Mouse (Mus musculus) brain, embryonic 18.5 days (tissue): ENCODE data around the gene Abhd17c.
"Not testable (repeated sequence)": the region's sequence is repeated elsewhere in the genome, so short reads cannot be mapped to it uniquely, and the experiment has no call there.

Experiments used
- DNase-seq: peaks from one replicate; pipeline ENCODE4 v3.0.0-alpha.2; 2012; ENCODE audit warnings: low read depth, low spot score

Gene Abhd17c

DNA sequence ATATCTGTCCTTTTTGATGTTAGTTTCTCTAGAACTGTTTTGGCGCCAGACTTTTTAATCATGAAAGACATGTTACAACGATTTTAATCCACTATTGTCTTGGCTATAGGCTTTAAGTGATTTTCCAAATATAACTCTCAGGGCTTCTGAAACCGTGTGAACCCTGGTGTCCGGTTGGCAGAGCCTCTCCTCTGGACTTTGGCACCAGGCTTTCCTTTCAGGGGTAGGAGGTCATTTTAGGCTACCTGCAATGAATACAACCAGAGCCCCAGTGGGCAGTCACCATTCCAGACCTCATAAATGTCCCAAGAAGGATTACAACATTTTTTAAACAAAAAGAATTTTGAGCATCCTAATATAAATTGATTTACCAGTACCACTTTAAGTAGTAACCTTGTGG lies 1.1 kb upstream of the Abhd17c start:
- no peak for DNase-seq

DNA sequence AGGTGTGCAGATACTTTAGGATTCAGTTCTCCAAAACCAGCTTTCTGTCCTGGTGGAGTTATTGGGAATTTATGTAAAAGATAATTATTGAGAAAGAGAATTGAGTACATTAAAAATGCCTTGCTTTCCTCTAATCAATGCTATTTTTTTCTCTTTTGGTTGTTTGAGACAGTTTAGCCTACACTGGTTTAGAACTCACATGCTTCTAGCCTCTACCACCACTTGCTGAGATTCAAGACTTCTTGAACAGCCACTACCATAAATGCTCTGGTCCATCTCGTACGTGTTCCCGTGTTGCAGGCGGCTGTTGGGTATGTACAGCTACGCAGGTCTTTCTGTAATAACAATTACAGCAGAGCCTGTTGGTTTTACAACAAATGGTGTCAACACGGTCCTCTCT lies 681 bp upstream of the Abhd17c start:
- DNase-seq: no peak

DNA sequence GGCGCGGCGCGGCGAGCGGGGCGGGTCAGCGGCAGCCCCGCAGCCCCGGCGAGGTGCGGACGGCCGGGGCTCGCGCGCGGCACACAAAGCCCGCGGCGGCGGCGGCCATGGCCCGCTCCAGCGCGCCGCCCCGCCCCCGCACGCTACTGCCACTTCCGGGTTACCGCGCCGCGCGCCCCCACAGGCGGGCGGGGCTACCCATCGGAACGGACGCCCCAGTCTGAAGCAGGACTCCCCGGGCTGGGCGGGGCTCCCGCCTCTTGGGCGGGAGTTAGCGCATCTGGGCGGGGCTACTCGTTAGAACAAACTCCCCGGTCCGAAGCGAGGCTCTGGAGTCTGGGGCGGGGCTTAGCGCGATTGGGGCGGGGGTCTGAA lies 254 bp upstream of the Abhd17c start:
- peak; percentile 88 for DNase-seq

DNA sequence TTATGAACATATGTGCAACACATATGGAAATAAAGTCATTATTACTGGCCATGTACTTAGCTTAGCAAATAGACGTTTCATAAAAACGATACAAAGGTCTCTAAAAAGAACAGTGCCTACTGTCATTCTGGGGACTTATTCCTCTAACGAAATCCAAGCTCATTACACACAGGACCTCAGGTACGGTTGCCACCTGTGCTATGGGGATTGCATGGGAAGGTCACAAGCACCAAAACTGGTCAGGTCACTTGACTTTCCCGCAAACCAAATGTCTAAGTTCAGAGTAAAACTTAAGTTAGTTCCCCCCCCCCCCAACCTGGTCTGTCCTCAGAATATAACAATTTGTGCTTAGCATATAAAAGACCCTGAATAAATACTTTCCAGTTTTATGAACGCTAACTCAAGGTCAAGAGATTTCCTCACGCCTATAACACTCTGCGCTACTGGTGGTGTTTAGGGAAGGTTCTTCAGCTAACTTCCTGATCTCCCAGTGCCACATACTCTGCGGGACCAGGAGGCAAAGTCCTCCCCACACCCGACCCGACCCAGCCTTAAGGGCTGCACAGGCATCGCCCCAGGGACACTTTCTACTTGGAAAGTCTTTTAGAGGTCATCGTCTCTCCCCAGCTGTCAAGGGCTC lies 1.2 kb downstream of the Abhd17c start:
- DNase-seq: no peak

DNA sequence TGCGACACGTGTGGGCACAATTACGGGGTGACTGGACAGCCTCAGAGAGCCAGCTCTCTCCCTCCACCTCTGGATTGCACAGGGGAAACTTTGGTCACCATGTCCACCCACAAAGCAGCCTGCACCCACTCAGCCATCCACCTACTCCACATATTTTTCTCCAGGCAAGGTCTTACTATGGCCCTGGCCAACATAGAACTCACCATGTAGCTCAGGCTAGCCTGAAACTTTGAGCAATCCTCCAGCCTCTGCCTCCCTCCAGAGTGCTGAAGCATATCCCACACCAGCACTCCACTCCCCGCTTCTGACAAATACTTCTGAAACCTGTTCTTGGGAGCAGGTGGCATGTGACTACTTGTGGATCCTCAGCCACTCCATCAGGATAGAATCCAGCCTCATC lies 1.9 kb downstream of the Abhd17c start:
- DNase-seq: no peak

DNA sequence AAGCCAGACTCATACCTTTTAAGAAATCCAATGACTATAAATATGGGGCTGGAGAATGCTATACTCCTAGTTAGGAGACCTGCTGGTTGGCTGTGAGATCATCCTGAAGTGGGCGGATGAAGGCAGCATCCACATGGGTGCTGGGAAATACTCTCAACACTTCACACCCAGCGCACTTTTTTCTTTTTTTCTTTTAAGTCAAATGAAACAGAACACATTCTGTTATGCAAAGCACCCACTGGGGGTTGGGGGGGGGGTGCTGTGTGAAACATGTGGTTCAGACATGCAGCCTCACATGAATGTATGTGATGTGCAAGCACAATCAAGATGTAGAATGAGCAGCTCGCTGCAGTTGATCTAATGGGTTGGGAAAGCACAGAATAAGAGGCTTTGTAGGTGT lies 2.8 kb downstream of the Abhd17c start:
- DNase-seq: no peak

DNA sequence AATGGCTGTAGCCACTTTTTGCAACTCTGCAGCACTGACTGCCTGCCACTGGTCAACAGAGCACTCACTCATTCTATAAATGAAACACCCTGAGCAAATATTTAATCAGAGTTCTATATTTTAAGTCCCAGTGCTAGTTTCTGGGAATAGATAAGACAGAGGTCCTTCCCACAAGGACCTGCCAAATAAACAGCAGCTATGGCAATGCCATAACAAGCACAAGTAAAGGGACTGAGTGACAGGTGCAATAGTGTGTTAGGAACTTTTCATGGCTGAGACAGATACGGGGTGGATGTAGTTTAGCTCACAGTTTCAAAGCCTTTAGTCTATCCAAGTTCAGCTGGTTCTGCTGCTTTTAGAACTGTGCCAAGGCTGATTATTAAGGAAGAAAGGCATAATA lies 3.9 kb downstream of the Abhd17c start:
- no peak for DNase-seq

DNA sequence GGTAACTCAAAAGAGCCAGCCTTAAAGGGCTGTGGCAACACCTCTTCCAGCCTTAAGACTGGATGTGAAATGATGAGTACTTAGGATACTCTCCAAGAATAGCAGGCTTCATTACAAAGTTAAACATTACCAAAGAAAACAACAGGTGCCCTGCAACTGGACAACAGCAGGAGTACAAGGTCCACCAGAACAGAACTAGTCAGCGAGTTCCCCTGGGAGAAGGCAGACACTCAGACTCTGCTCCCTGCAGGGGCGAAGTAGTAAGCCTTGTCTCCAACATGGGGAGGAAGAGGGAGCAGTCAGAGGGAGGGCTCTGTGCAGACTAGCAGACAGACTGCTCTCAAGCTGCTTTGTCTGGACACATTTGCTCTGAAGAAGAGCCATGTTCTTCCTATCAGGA lies 6.1 kb downstream of the Abhd17c start:
- DNase-seq: no peak

DNA sequence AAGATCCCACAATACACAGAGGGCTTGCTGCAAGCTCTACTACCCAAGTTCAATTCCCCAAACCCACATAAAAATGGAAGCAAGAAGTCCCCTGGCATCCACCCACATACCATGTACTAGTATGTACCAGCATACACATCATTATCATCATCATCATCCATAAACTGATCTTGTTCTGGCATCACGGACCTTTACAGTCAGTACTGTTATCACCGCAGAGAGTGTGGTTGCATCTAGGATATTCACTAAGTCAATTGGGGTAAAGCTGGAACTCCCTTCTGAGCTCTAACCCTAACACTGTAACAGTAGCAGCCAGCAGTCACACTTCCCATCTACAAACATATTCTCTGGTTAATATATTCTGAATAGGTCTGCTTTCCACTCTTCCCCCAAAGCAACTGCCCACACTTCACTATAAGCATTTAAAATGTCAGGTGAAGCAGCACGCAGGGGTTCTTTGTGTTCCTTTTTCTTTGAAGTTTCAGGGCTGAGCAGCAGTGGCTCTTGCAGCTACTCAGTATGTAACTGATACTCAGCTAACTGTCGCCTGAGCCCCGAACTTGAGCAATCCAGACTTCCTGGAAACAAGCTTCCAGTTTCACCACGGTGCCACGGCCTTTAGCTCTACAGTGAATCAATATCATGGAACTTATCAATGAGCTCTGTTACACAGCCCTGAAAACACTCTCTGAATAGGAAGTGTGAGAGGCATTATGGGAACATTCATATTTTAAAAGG lies 8.8 kb downstream of the Abhd17c start:
- DNase-seq: no peak

DNA sequence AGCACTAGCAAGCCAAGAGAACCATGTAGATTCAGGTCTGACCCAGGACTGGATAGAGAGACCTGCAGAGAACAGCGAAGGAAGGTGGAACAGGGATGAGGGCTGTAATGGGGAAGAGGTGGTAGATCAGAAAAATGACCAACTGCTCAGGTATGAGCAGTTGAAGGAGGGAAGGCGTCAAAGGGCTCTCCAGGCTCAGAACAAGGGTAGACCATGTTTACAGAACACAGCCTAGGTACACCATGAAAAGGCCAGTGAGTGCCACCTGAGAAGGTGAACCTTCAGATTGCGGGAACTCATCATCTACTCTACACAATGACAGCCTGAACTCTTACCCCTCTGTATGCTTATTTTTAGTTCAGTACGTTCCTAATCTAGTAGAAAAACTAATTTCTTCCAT lies 9.5 kb downstream of the Abhd17c start:
- DNase-seq: no peak

DNA sequence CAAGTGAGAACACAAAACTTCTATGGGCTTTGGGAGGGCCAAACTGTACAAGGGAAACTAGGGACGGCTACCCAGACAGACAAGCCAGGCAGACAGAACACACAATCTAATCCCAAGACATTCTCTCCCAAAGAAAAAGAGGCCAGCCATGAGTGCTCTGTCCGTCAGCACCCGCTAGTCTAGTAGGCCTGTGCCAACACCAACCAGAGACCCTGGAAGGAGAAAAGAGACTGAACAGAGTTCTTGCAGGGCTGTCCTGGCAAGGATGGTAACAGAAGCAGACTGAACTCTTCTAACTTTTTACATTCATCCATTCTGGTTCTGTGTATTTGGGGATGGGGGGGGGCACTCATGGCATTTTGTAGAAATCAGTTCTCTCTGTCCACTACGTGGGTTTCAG lies 12.1 kb downstream of the Abhd17c start:
- no peak for DNase-seq

DNA sequence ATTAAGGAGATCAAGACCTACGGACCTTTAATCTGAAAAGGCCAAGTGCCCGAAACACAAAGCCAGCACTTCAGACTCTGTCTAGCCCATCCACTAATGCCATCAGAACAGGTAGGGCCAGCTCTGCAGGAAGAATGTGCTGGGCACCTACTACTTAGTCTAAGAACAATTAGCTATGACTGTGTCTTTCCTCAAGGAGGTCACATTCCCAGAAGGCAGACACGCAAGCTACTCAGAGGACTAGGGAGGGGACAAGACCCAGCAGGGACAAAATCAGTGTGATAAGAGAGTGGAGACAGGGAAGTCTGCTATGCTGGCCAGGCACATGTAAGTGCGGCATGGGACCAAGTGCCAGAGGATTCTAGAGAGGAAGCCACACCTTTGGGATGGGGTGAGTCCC lies 13.0 kb downstream of the Abhd17c start:
- DNase-seq: no peak

DNA sequence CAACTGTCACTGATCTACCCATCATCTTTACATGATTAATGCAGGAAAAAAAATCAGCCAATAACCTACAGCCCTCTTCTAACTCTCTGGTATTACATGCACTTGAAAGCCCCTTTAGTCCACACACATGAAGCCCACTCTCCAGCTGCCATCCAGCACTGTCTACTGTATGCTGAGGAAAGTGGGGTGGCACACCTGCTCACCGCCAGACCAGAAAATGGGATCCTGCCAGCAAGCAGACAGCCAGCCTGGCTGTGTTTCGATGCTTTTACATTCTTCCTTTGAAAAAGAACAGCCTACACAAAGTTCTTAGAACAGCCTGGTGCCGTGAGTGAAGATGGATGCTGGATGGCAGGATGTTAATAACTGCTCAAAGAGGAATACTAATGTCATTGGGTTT lies 13.9 kb downstream of the Abhd17c start:
- no peak for DNase-seq

DNA sequence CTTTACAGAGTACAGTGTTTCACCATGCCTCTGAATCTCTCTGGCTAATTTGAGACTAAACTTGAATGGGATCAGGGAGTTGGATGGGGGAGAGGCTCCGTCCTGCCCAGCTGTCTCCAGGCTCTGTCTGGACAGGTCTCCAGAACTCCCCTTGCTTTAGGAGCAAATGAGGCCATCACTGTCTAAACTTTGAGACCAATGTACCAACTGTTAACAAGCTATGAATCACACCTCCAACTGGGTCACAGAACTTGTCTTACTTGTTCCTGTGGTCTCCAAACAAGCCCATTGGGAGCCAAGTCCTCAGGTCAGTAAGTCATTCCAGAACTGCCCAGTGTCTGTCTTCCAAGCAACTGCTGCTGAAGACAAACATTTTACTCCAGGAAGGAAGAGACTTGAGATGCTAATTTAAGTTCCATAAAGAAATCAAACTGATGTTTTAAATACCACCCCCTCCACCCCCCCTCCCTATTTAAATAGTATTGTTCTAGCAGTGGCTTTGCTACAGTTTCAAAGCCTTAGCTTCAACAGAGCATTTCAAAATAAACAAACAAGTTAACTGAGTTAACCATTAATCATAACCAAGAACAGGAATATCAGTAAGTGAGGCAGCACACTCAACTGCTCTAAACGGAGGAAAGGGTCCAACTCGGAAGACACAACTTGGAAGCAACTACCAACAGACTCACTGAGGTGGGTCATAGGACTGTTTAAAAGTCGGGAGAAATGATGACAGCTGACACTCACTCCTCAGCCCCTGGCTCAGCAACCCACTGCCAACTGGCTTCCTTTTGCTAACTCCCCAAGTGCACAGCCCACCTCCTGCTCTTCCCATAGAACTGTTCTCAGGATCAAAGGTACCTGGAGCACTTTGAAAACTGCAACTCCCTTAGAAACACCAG lies 15.6 kb downstream of the Abhd17c start:
- no peak for DNase-seq

DNA sequence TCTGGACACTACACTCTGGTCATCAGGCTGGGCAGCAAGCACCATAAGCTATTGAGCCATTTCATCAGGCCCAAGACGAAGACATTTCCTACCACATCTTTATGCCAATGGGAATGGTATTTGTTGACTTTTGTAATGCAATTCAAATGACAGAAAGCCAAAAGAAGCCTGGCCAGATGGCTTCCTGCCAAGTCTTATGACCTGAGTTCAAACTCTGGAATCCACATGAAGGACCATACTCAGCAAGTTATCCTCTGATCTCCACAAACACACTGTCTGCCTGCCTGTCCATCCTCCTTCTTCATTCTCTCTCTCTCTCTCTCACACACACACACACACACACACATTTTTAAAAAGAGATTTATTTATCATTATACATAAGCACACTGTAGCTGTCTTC lies 19.0 kb downstream of the Abhd17c start:
- no peak for DNase-seq

DNA sequence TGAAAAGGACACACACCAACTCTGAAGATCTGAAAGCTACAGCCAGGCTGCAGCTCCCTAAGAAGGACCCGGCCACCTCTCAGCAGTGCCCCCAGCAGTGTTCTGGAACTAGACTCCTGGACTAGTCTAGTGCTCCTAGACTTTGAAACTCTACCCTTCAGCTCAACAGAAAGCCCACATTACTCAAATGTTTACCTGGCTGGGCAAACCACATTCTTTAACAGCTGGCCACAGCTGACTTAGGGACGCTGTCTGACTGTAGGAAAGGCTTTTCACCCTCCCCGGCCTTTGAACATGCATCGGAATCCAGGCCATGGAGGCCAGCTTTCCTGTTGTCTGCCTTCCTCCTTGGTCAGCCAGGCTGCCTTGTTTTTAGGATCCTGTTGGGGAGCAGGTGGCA lies 20.0 kb downstream of the Abhd17c start:
- no peak for DNase-seq

DNA sequence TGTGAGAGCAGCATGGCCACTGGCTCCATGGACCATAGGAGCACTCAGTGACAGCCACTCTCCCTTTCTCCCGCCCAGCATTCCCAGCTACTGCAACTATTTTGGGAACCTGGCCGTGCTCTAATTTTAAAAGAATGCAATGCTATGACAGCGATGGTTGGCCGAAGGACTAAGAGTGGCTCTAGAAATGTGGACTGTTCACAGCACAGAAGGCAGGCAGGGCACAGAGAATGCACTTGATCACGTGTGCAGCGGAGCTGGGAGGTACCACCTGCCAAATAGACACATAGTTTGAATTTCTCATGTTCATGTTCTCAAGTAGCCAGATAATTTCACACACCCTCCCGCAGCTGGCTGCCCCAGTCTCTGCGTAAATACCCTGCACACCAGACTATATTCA lies 23.0 kb downstream of the Abhd17c start:
- no peak for DNase-seq

DNA sequence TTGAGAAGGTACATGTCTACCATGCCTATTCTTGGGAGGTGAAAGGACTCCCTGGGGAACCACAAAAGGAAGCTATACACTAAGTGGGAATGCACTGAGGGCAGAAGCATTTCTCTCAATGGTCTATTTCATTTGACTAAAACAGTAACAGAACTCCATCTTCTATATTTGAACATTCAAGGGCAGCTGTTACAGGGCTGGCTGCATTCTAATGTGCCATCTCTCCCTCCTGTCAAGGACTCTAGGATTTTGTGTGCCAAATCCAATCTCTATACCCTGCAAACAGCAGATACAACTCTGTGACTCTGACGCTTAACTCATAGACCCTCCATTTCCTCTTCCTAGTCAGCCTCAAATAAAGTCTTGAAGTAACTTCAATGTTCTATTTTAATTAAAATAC lies 26.0 kb downstream of the Abhd17c start:
- no peak for DNase-seq

DNA sequence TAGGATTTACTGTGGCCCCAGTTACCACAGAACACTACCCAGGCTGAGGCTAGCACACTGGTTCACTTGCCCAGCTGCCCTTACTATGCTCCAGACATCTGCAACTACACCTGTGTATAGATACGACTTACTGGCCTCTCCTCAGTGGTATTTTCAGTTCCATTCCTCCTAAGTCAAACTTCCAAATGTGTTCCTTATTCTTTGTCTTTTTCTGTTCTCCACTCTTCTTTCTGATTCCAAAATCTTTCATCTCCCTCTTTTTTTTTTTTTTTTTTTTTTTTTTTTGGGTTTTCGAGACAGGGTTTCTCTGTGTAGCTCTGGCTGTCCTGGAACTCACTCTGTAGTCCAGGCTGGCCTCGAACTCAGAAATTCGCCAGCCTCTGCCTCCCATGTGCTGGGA lies 28.0 kb downstream of the Abhd17c start:
- DNase-seq: not testable (repeated sequence)

DNA sequence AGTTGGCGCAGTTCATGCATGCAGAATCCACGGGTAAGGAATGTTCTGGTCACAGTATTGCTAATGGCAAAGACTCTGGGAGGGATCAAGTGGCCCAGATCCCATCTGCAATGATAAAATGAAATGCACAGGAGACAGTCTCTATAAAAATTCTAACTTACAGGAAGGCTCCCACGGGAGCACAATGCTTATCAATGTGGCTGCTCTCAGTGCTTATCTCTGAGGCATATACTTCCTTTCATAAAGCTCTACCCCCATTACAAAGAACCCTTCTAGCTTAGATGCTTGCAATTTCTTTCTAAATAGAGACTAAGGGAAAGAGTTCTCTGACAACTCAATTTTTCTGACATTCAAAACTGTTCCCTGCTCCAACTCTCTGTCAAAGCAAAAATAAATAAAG lies 29.9 kb downstream of the Abhd17c start:
- DNase-seq: no peak

DNA sequence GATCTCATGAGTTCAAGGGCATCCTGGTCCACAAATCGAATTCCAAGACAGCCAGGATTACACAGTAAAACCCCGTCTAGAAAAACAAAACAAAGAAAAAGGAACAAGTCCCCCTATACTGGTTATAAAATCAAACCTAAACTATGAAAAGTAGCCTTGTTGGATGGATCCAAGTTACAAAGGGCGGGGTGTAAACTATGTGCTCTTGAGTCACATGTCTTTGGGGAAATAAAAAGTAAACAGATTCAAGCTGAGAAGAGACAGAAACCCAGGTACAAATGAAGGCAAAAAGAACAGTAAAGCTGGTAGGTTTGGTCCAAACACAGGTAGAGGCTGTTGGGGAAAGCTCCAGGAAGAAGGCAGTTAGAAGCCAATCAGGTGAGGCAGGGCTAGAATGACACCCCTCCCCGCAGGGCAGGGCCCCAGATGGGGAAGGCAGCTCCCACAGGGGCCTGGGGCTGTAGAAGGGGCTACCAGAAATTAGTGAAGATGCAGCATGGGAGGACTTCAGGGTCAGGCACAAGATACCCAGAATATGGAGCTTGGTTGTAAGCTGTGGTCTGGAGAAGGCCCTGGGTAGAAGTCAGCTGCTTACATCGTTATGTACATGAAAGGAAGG lies 31.4 kb downstream of the Abhd17c start:
- DNase-seq: no peak
